Mouse (Mus musculus): Measurements from ENCODE around the gene Erich4.

Erich4 gene

GRCm38 (mm10) chr7:25623857-25624370 lies 8.2 kb upstream of the Erich4 start:
- DNase-seq (ENCODE audit: low spot score) = no peak

GRCm38 (mm10) chr7:25620751-25621150 lies 5.1 kb upstream of the Erich4 start:
- DNase-seq (ENCODE audit: low spot score) = no peak

GRCm38 (mm10) chr7:25620101-25620500 lies 4.4 kb upstream of the Erich4 start:
- no peak for DNase-seq (ENCODE audit: low spot score)

GRCm38 (mm10) chr7:25619722-25619991 lies 4.0 kb upstream of the Erich4 start:
- no peak for DNase-seq (ENCODE audit: low spot score)

- DNase-seq (ENCODE audit: low spot score) = peak; percentile 90
Measured at GRCm38 (mm10) chr7:25618865-25619721, 3.4 kb upstream of the Erich4 start, which contains the start of gene Dmac2. Gene Dmac2 (plus strand): TSS chr7:25619414.

- no peak for DNase-seq (ENCODE audit: low spot score)
Measured at GRCm38 (mm10) chr7:25617376-25618160, 1.9 kb upstream of the Erich4 start.

GRCm38 (mm10) chr7:25614831-25615705 lies 624 bp downstream of the Erich4 start:
- DNase-seq (ENCODE audit: low spot score) = no peak

GRCm38 (mm10) chr7:25614086-25614485 lies 1.6 kb downstream of the Erich4 start:
- DNase-seq (ENCODE audit: low spot score) = no peak

GRCm38 (mm10) chr7:25611501-25611900 lies 4.2 kb downstream of the Erich4 start:
- DNase-seq (ENCODE audit: low spot score) = no peak

GRCm38 (mm10) chr7:25610056-25610455 lies 5.6 kb downstream of the Erich4 start:
- DNase-seq (ENCODE audit: low spot score) = no peak

GRCm38 (mm10) chr7:25607196-25607595 lies 8.5 kb downstream of the Erich4 start:
- no peak for DNase-seq (ENCODE audit: low spot score)

- no peak for DNase-seq (ENCODE audit: low spot score)
Measured at GRCm38 (mm10) chr7:25606625-25607063, 9.0 kb downstream of the Erich4 start.

- no peak for DNase-seq (ENCODE audit: low spot score)
Measured at GRCm38 (mm10) chr7:25601346-25601745, 14.3 kb downstream of the Erich4 start.

GRCm38 (mm10) chr7:25600666-25601065 lies 15.0 kb downstream of the Erich4 start:
- no peak for DNase-seq (ENCODE audit: low spot score)

GRCm38 (mm10) chr7:25599663-25600062 lies 16.0 kb downstream of the Erich4 start:
- no peak for DNase-seq (ENCODE audit: low spot score)

GRCm38 (mm10) chr7:25593859-25594258 lies 21.8 kb downstream of the Erich4 start:
- no peak for DNase-seq (ENCODE audit: low spot score)

GRCm38 (mm10) chr7:25591226-25591625 lies 24.5 kb downstream of the Erich4 start:
- no peak for DNase-seq (ENCODE audit: low spot score)

- DNase-seq (ENCODE audit: low spot score) = no peak
Measured at GRCm38 (mm10) chr7:25585351-25586204, 30.1 kb downstream of the Erich4 start.

- DNase-seq (ENCODE audit: low spot score) = no peak
Measured at GRCm38 (mm10) chr7:25584651-25585050, 31.0 kb downstream of the Erich4 start.

GRCm38 (mm10) chr7:25582301-25582810 lies 33.3 kb downstream of the Erich4 start:
- DNase-seq (ENCODE audit: low spot score) = no peak

GRCm38 (mm10) chr7:25579441-25579840 lies 36.3 kb downstream of the Erich4 start:
- DNase-seq (ENCODE audit: low spot score) = no peak
